Mouse (Mus musculus): ENCODE results near the gene Rasa3. TPM values are rescaled to one million over a fixed set of nuclear protein-coding genes. Genes with fewer than 3 reads are reported as not detected.
A peak's percentile ranks its signal among the peaks of the same experiment; 100 is the strongest.

Rasa3 gene
- 55.0 and 96.1 TPM in 2 replicates for total RNA-seq (2017)

- peak; percentile 73 for ATAC-seq (replicated peaks; ENCODE audit: low read depth, poor library complexity, severe bottlenecking)
These were observed at the start of gene Rasa3 for GRCm38 (mm10) chr8:13677413-13677883. Gene Rasa3 (minus strand): TSS chr8:13677603.

- ATAC-seq (replicated peaks; ENCODE audit: low read depth, poor library complexity, severe bottlenecking), result no peak; the same call in 1 of the 2 replicates
These were observed 48.3 kb upstream of the Rasa3 start for GRCm38 (mm10) chr8:13725722-13726121.

- no peak for ATAC-seq (replicated peaks; ENCODE audit: low read depth, poor library complexity, severe bottlenecking)
These were observed 41.6 kb upstream of the Rasa3 start for GRCm38 (mm10) chr8:13718980-13719379.

- ATAC-seq (replicated peaks; ENCODE audit: low read depth, poor library complexity, severe bottlenecking), result no peak
These were observed 31.1 kb upstream of the Rasa3 start for GRCm38 (mm10) chr8:13708514-13708913.

DNA sequence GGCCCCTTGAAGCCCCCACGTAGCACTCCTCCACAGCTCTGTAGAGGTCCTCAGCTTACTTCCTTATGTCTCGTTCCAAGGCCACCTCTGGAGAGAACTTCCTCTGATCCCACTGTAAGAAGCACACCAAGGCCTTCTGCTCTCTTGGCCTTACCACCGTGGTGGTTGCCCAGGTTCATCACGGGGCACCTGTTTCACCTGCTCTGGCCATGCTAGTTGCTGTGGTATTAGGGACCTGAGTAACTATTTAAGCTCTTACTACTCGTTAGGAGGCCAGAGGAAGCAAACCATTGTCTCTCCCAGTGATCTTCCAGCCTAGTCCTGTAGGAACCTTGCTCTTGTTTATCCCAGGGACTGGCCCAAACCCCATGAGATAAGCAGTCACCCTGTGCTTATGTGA lies 29.5 kb upstream of the Rasa3 start:
- no peak for ATAC-seq (replicated peaks; ENCODE audit: low read depth, poor library complexity, severe bottlenecking)

DNA sequence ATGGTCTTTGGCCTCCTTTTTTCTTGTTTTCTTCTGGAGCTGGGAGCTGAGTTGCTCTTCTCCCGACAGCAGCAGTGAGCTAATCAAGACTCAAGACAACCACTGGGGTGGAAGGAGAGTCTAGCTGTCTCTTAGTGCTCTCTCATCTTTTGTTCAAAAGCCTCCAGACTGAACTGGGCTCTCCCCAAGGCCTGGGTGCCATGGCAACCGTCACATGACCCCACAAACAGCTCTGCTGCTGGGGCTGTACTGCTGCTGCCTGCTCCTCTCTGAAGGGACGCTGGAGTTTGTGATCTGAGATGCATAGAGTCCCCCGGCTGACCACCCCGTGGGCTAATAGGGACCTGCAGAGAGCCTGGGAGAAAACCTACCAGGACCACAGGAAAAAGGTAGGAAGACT lies 28.3 kb upstream of the Rasa3 start, which contains the start of gene Cfap97d2:
Gene Cfap97d2, plus strand, starts transcription at position 222 of the 400 bp plus-strand sequence.
- 0 out of 2 replicates have a peak, but pooled peaks have one; percentile 39 for ATAC-seq (replicated peaks; ENCODE audit: low read depth, poor library complexity, severe bottlenecking)

DNA sequence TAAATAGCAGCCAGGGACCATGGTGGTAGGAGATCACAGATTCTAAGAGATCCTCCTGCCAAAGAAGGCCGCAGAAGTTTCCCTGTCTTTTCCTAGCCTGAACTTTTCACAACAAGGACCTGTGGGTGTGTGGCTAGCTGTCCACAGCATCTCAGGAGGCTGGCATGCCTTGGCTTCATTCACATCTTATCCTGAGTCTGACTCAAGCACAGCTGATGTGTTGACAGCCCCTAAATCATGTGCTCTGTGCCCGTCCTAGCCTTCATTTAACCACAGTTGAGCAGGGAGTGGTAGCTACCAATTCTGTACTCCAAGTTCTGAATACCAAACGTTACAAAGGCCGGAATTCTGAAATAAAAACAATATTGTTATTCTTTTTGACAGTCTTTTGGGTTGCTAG lies 26.9 kb upstream of the Rasa3 start:
- no peak for ATAC-seq (replicated peaks; ENCODE audit: low read depth, poor library complexity, severe bottlenecking)

DNA sequence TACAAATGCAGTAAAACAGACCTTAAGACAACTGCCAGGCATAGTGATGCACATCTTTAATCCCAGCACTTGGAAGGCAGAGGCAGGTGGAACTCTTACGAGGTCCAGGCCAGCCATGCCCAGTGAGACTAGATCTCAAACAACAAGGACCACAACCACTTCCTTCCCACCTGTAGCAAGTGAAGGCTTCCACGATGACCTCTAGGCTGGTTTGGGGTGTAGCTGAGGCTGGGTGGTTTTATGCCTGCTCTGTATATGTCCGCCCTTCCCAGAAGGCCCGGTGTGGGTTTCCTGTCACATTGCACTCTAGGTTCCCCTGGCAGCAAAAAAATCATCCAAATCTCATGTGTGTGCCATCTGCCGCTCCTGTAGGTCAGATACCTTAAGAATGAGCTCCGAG lies 26.4 kb upstream of the Rasa3 start:
- ATAC-seq (replicated peaks; ENCODE audit: low read depth, poor library complexity, severe bottlenecking), result no peak

DNA sequence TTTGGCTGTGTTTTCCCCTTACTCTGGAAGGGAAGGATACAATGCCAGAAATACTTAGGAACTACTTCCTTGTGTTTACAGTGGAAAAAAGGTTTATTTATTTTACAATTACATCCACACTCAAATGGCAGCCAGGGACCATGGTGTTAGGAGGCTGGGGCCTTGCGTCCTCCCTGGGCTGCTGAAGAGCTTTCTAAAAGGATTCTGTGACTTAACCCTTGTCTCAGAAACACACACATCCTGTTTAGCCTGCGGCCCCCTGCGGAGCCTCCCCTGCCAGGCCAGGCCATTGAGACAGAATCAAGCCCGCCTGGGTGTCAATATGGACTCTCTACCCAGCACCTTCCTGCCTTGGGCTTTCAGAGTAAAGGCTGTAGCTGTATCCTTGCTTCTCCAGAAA lies 25.4 kb upstream of the Rasa3 start:
- peak; percentile 50; the same call in 1 of the 2 replicates for ATAC-seq (replicated peaks; ENCODE audit: low read depth, poor library complexity, severe bottlenecking)

GRCm38 (mm10) chr8:13699323-13699949 lies 22.0 kb upstream of the Rasa3 start:
- ATAC-seq (replicated peaks; ENCODE audit: low read depth, poor library complexity, severe bottlenecking), result peak; percentile 68

DNA sequence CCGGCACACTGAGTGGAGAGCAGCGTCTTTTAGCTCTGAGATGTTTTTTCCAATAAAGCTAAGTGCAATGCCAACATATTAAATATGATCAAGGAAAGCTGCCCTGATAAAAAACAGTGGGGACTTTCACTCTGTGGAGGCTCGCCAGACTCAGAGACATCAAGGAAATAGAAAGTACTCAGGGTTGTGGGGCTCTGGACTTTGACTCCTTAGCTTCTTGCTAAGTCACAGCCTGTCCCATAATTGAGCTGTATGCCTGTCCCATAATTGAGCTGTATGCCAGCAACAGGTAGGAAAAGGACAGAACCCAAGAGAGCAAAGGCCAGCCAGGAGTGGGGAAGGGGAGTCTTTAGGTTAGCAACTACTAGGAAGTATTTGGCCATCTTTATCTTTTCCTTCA lies 20.9 kb upstream of the Rasa3 start:
- no peak for ATAC-seq (replicated peaks; ENCODE audit: low read depth, poor library complexity, severe bottlenecking)

GRCm38 (mm10) chr8:13697681-13698080 lies 20.3 kb upstream of the Rasa3 start:
- ATAC-seq (replicated peaks; ENCODE audit: low read depth, poor library complexity, severe bottlenecking), result no peak

DNA sequence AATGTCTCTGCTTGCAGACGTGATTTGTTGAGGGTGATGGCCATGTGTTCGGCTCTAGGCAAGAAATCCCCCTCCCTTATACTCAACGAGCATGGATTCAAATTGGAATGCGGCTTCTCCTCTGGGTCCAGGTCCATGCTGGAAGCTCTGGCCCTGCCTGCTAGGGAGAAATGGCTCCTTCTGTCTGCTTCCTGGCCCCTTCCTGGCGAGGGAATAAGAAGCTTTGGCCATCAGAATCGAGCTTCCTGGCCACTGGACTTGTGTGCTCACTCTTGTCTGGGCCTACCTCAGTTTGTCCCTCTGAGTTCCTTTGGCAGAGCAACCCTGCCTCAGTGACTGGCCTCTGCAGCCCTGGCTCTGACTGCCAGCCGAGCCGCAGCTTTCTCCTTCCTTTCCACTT lies 19.8 kb upstream of the Rasa3 start:
- ATAC-seq (replicated peaks; ENCODE audit: low read depth, poor library complexity, severe bottlenecking), result no peak

GRCm38 (mm10) chr8:13696157-13696556 lies 18.8 kb upstream of the Rasa3 start:
- no peak for ATAC-seq (replicated peaks; ENCODE audit: low read depth, poor library complexity, severe bottlenecking)

DNA sequence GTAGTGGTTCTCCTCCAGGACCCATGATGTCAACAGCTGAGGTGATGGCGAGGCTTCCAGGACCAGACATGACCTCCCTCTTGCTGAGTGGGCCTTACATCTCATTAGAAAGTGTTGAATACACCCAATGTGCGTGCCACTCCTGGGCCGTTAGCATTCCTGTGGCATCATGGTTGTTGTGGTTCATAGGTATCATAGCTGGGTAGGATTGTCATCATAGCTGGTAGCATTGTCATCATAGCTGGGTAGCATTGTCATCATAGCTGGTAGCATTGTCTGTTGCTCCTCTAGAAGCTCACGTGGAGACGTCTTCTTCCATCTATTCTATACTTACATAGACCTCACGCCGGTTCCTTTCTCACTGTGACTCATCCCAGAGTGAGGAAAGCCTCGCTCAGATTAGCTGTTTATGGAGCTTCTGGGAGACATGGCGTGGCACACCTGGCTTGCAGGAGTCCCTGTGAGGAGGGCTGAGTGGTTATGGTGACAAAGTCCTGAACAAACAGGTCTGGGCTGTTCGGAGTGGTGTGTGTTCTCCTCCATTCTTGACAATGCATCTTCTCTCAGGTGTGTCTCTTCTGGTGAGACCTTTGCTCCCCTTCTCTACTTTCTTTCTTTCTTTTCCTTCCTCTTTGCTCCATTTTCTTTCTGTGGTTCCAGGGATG lies 17.9 kb upstream of the Rasa3 start:
- ATAC-seq (replicated peaks; ENCODE audit: low read depth, poor library complexity, severe bottlenecking), result no peak

- no peak for ATAC-seq (replicated peaks; ENCODE audit: low read depth, poor library complexity, severe bottlenecking)
These were observed 17.3 kb upstream of the Rasa3 start for GRCm38 (mm10) chr8:13694735-13695134.

DNA sequence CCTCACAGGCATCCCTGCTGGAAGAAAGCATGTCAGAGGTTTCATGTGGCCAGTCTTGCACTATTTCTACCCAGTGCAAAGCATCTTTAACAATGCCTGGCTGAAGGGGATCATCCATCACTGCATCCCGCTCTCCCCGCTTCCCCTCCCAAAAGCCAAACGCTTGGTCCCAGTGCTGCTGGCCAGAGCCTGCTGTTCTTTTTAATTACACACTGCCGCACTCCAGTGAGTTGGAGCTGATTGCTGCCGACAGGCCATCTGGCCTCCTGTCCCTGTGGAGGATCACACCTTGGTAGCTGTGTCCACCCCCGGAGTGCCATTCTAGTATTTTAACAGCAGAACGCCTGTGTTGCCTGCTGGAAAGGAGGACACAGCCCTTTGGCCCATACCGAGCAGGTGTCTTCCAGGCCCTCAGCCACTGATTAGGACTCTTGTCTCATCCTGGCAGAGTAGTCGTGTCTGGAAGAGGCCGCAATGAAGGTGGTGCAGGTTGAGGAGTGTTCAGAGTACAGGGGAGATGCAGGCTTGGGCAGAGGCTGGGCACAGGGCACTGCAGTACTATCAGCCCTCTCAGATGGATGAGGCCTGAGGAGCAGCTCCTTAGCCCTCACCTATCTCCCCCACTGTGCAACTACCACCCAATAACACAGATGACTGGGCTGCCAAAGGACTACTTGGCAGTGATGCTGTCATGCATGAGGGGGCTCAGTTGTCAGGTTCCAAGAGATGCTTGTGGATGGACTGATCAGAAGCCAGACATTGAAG lies 15.1 kb upstream of the Rasa3 start:
- ATAC-seq (replicated peaks; ENCODE audit: low read depth, poor library complexity, severe bottlenecking), result no peak

GRCm38 (mm10) chr8:13689331-13689730 lies 11.9 kb upstream of the Rasa3 start:
- ATAC-seq (replicated peaks; ENCODE audit: low read depth, poor library complexity, severe bottlenecking), result no peak

DNA sequence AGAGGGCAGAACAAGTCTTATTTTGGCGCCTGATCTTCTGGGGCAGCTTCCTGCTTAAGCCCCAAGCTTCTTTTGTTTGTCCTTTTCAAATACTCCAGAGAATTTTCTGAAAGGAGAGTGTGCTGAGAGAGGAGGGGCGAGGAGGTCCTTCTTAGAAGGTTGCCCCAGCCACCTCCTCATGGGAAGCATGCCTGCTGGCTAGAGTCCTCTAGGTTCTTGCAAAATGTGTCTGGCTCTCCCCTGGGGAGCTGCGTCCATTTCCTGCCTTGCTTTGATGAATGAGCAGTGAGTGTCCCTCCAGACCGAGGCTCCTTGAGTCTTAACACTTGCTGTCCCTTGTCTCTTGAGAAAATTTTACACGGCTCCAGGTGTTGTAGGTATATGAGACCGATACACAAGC lies 11.1 kb upstream of the Rasa3 start:
- no peak for ATAC-seq (replicated peaks; ENCODE audit: low read depth, poor library complexity, severe bottlenecking)

- no peak for ATAC-seq (replicated peaks; ENCODE audit: low read depth, poor library complexity, severe bottlenecking)
These were observed 10.5 kb upstream of the Rasa3 start for GRCm38 (mm10) chr8:13687941-13688340.
